Mouse (Mus musculus) spleen, adult 2 months (tissue): Measurements from ENCODE around the gene Relch. TPM values are rescaled to one million over a fixed set of nuclear protein-coding genes. Genes with fewer than 3 reads are reported as not detected.
"Not testable (repeated sequence)": the region's sequence is repeated elsewhere in the genome, so short reads cannot be mapped to it uniquely, and the experiment has no call there.

ENCODE experiments used
- DNase-seq, 2 experiments: peaks; one replicate each; pipeline versions ENCODE4 v3.0.0 to v3.0.0-alpha.2; 2012 to 2021; ENCODE audit warnings: low spot score in 2 of 2, low read depth in 1 of 2
- H3K27ac ChIP-seq: fragments of 200-500 bp; 2 replicates; pipeline ENCODE4 v1.5.1; 2012; ENCODE audit warnings: low read length, inconsistent platforms; ENCODE audit not compliant: insufficient read depth
- H3K27me3 ChIP-seq: fragments of 200-500 bp; 2 replicates; pipeline ENCODE4 v1.6.1; 2012; ENCODE audit warnings: mild to moderate bottlenecking, moderate library complexity, low read length, inconsistent platforms; ENCODE audit not compliant: control insufficient read depth, insufficient read depth
- H3K36me3 ChIP-seq: fragments of 200-500 bp; 2 replicates; pipeline ENCODE4 v1.6.1; 2012; ENCODE audit warnings: mild to moderate bottlenecking, low read length, inconsistent platforms; ENCODE audit not compliant: control insufficient read depth, insufficient read depth
- H3K4me1 ChIP-seq: fragments of 200-500 bp; 2 replicates; pipeline ENCODE4 v1.6.1; 2011; ENCODE audit warnings: inconsistent platforms; ENCODE audit not compliant: control insufficient read depth, insufficient read depth, insufficient read length
- H3K4me3 ChIP-seq: fragments of 200-500 bp; 2 replicates; pipeline ENCODE4 v1.5.1; 2011; ENCODE audit warnings: mild to moderate bottlenecking, inconsistent platforms; ENCODE audit not compliant: insufficient read depth, insufficient read length; ENCODE audit errors: extremely low read depth
- CTCF ChIP-seq: fragments of 200-500 bp; IDR thresholded peaks from 2 replicates; pipeline ENCODE4 v1.5.1; 2011; ENCODE audit warnings: mild to moderate bottlenecking, inconsistent platforms; ENCODE audit not compliant: insufficient read depth, insufficient read length, insufficient replicate concordance; ENCODE audit errors: extremely low read depth
- POLR2A ChIP-seq: fragments of 200-500 bp; IDR thresholded peaks from 2 replicates; pipeline ENCODE4 v1.6.1; 2011; ENCODE audit warnings: low read depth, low read length, inconsistent platforms
- WGBS: fragments of 180-500 bp; shearing (Covaris S2); methylation state at CpG from one replicate; pipeline ENCODE4 v1.1.7; 2018; 5-methylcytosine and 5-hydroxymethylcytosine counted together
- polyA plus RNA-seq: library from polyadenylated mRNA; depleted of rRNA; stranded (reverse); fragments of >200 nt; gene quantifications from 2 replicates; pipeline ENCODE4 v1.2.3, GENCODE M21; 2012

Gene Relch
- polyA plus RNA-seq, 1 experiment, result 21.1 TPM

GRCm38 (mm10) chr1:105758798-105759197 lies 95.1 kb downstream of the Relch start:
- H3K27ac ChIP-seq, result no peak overlapping the region
- H3K36me3 ChIP-seq, result no peaks in the 10 kb centered on the region; the same call in 1 of the 2 replicates
- H3K27me3 ChIP-seq, result no peaks in the 10 kb centered on the region
- 96% methylated on average over 4 of the region's 4 CpGs for WGBS
- no peak for DNase-seq
- no peak overlapping the region for H3K4me3 ChIP-seq
- no peaks in the 10 kb centered on the region for H3K4me1 ChIP-seq
- TF ChIP-seq CTCF, result no peak
- TF ChIP-seq POLR2A, result no peak

GRCm38 (mm10) chr1:105759422-105760165 lies 95.9 kb downstream of the Relch start:
- no peak overlapping the region for H3K4me3 ChIP-seq
- H3K36me3 ChIP-seq, result no peaks in the 10 kb centered on the region
- no peaks in the 10 kb centered on the region; the same call in 1 of the 2 replicates for H3K4me1 ChIP-seq
- TF ChIP-seq CTCF (no peak), POLR2A (no peak)
- no peak overlapping the region for H3K27ac ChIP-seq
- DNase-seq, result no peak
- WGBS, result 84% methylated on average over 3 of the region's 3 CpGs
- no peaks in the 10 kb centered on the region for H3K27me3 ChIP-seq

- Histone ChIP-seq H3K4me3 (no peak overlapping the region), H3K4me1 (no peaks in the 10 kb centered on the region; the same call in 1 of the 2 replicates), H3K27ac (no peak overlapping the region), H3K27me3 (no peaks in the 10 kb centered on the region), H3K36me3 (no peaks in the 10 kb centered on the region)
- TF ChIP-seq CTCF (no peak), POLR2A (no peak)
- DNase-seq, result no peak
- 93% methylated on average over 8 of the region's 8 CpGs for WGBS
These were observed 101.9 kb downstream of the Relch start for GRCm38 (mm10) chr1:105765586-105765985.

GRCm38 (mm10) chr1:105766099-105766498 lies 102.4 kb downstream of the Relch start:
- whole genome bisulfite sequencing, result 88% methylated on average over 9 of the region's 9 CpGs
- H3K27ac ChIP-seq, H3K36me3 ChIP-seq, H3K27me3 ChIP-seq, H3K4me3 ChIP-seq, H3K4me1 ChIP-seq, DNase-seq: not testable (repeated sequence)

GRCm38 (mm10) chr1:105768397-105768796 lies 104.7 kb downstream of the Relch start:
- no peak overlapping the region for H3K4me3 ChIP-seq
- no peak for TF ChIP-seq POLR2A
- TF ChIP-seq CTCF, result no peak
- DNase-seq, result no peak
- no peaks in the 10 kb centered on the region for H3K27me3 ChIP-seq
- H3K27ac ChIP-seq, result no peak overlapping the region
- no peaks in the 10 kb centered on the region for H3K36me3 ChIP-seq
- no peaks in the 10 kb centered on the region; the same call in 1 of the 2 replicates for H3K4me1 ChIP-seq
- 82% methylated on average over 2 of the region's 2 CpGs for WGBS

- Histone ChIP-seq H3K4me3 (no peak overlapping the region), H3K27me3 (no peaks in the 10 kb centered on the region), H3K36me3 (no peaks in the 10 kb centered on the region), H3K4me1 (no peaks in the 10 kb centered on the region), H3K27ac (no peak overlapping the region)
- 86% methylated on average over 2 of the region's 2 CpGs for WGBS
- no peak for TF ChIP-seq CTCF
- no peak for DNase-seq
These were observed 107.0 kb downstream of the Relch start for GRCm38 (mm10) chr1:105770685-105771084.

GRCm38 (mm10) chr1:105776426-105776825 lies 112.8 kb downstream of the Relch start:
- peaks cover 2% of the 10 kb centered on the region for H3K27me3 ChIP-seq
- no peaks in the 10 kb centered on the region for H3K36me3 ChIP-seq
- H3K27ac ChIP-seq, result no peak overlapping the region
- no peak overlapping the region for H3K4me3 ChIP-seq
- 80% methylated on average over 4 of the region's 4 CpGs for WGBS
- peaks cover 7% of the 10 kb centered on the region for H3K4me1 ChIP-seq
- no peak for DNase-seq
- no peak for TF ChIP-seq POLR2A
- no peak for TF ChIP-seq CTCF
